Mouse (Mus musculus) heart, postnatal 0 days (tissue): ENCODE measurements at regions not wholly inside any gene's neighbourhood (a gene's known extent, or its start where the extent isn't known, plus 50 kb on each side); places are given as distances from the start of the nearest gene placed in this dataset.

Experiments
- ATAC-seq: fragments of 200-750 bp; cut with Nextera tagmentation; 2 replicates; pipeline ENCODE4 v1.8.0; 2017; ENCODE audit warnings: low read depth, moderate number of reproducible peaks, moderate library complexity; ENCODE audit not compliant: insufficient read depth
- DNase-seq: peaks from one replicate; pipeline ENCODE4 v3.0.0-alpha.2; 2016; ENCODE audit warnings: low spot score
- H3K27ac ChIP-seq: fragments of 300-500 bp; sonication (generic); 2 replicates; pipeline ENCODE4 v1.5.1; 2014; ENCODE audit warnings: low read depth, mild to moderate bottlenecking
- H3K27me3 ChIP-seq: fragments of 300-500 bp; sonication (generic); 2 replicates; pipeline ENCODE4 v1.6.1; 2014; ENCODE audit warnings: low read length, mixed read lengths; ENCODE audit not compliant: control insufficient read depth, insufficient read depth
- H3K36me3 ChIP-seq: fragments of 300-500 bp; sonication (generic); replicated peaks from 2 replicates; pipeline ENCODE4 v1.6.1; 2014; ENCODE audit warnings: low read length, mixed read lengths; ENCODE audit not compliant: control insufficient read depth, insufficient read depth
- H3K4me1 ChIP-seq: fragments of 300-500 bp; sonication (generic); 2 replicates; pipeline ENCODE4 v1.6.1; 2014; ENCODE audit warnings: antibody characterized with exemption; ENCODE audit not compliant: control insufficient read depth, insufficient read depth
- H3K4me2 ChIP-seq: fragments of 300-500 bp; sonication (generic); 2 replicates; pipeline ENCODE4 v1.6.1; 2014; ENCODE audit warnings: low read depth, mild to moderate bottlenecking, low read length, moderate library complexity
- H3K4me3 ChIP-seq: fragments of 300-500 bp; sonication (generic); 2 replicates; pipeline ENCODE4 v1.5.1; 2014; ENCODE audit warnings: low read depth, low read length
- H3K9ac ChIP-seq: fragments of 300-500 bp; sonication (generic); replicated peaks from 2 replicates; pipeline ENCODE4 v1.6.1; 2014; ENCODE audit warnings: low read depth, low read length, mixed read lengths
- H3K9me3 ChIP-seq: fragments of 300-500 bp; sonication (generic); replicated peaks from 2 replicates; pipeline ENCODE4 v1.6.1; 2016; ENCODE audit warnings: low read length; ENCODE audit not compliant: control insufficient read depth
- CTCF ChIP-seq: IDR thresholded peaks from 2 replicates; pipeline ENCODE4 v1.5.1; 2016; ENCODE audit warnings: antibody characterized with exemption, control low read depth, low read depth
- EP300 ChIP-seq: IDR thresholded peaks from 2 replicates; pipeline ENCODE4 v1.6.1; 2016; ENCODE audit warnings: antibody characterized with exemption, low read depth
- WGBS: fragments of 180-500 bp; shearing (Covaris S2); extraction: QIAGEN DNeasy Blood & Tissue Kit; methylation state at CpG from one replicate; pipeline ENCODE4 v1.1.7; 2014; 5-methylcytosine and 5-hydroxymethylcytosine counted together

- no peak for DNase-seq
- Histone ChIP-seq H3K27ac (no peak overlapping the region), H3K4me2 (no peak overlapping the region), H3K4me1 (no peaks in the 10 kb centered on the region), H3K27me3 (no peaks in the 10 kb centered on the region), H3K4me3 (no peak overlapping the region), H3K9me3 (no peaks in the 10 kb centered on the region), H3K36me3 (no peaks in the 10 kb centered on the region), H3K9ac (no peak overlapping the region)
- no peak for ATAC-seq
- no peak for TF ChIP-seq EP300
- no peak for TF ChIP-seq CTCF
These were observed 65.0 kb downstream of the Atxn7l3b start for GRCm38 (mm10) chr10:112863808-112864207.

- TF ChIP-seq CTCF, result no peak
- TF ChIP-seq EP300, result no peak
- Histone ChIP-seq H3K9me3 (no peaks in the 10 kb centered on the region), H3K36me3 (no peaks in the 10 kb centered on the region), H3K4me3 (no peak overlapping the region), H3K4me1 (no peaks in the 10 kb centered on the region), H3K9ac (no peak overlapping the region), H3K27me3 (no peaks in the 10 kb centered on the region), H3K4me2 (no peak overlapping the region), H3K27ac (no peak overlapping the region)
- ATAC-seq (no peak), DNase-seq (no peak)
- 35% methylated on average over 2 of the region's 2 CpGs for WGBS
These were observed 65.4 kb downstream of the Atxn7l3b start for GRCm38 (mm10) chr10:112863375-112863774.

GRCm38 (mm10) chr10:112851997-112852396, 76.8 kb downstream of the Atxn7l3b start:
- ATAC-seq (no peak), DNase-seq (no peak)
- no peak overlapping the region for H3K9ac ChIP-seq
- no peaks in the 10 kb centered on the region for H3K27me3 ChIP-seq
- no peaks in the 10 kb centered on the region for H3K9me3 ChIP-seq
- TF ChIP-seq CTCF (no peak), EP300 (no peak)
- H3K36me3 ChIP-seq, result no peaks in the 10 kb centered on the region
- H3K4me3 ChIP-seq, result no peak overlapping the region
- WGBS, result 38% methylated on average over 1 of the region's 1 CpGs
- H3K27ac ChIP-seq, result no peak overlapping the region
- H3K4me2 ChIP-seq, result no peak overlapping the region
- no peaks in the 10 kb centered on the region for H3K4me1 ChIP-seq

- Histone ChIP-seq H3K9me3 (no peaks in the 10 kb centered on the region), H3K9ac (no peak overlapping the region), H3K4me2 (no peak overlapping the region), H3K36me3 (no peaks in the 10 kb centered on the region), H3K27me3 (no peaks in the 10 kb centered on the region), H3K4me3 (no peak overlapping the region), H3K4me1 (no peaks in the 10 kb centered on the region), H3K27ac (no peak overlapping the region)
- no peak for ATAC-seq
- TF ChIP-seq EP300, result no peak
- peak; percentile 10; the same call in 1 of the 2 replicates for TF ChIP-seq CTCF
- 31% methylated on average over 1 of the region's 1 CpGs for WGBS
- DNase-seq, result peak; percentile 7
These were observed 82.6 kb downstream of the Atxn7l3b start for GRCm38 (mm10) chr10:112846225-112846624.

- no peak overlapping the region for H3K4me2 ChIP-seq
- DNase-seq (no peak), ATAC-seq (no peak)
- H3K4me1 ChIP-seq, result no peaks in the 10 kb centered on the region
- no peaks in the 10 kb centered on the region for H3K27me3 ChIP-seq
- H3K9me3 ChIP-seq, result no peaks in the 10 kb centered on the region
- TF ChIP-seq EP300 (no peak), CTCF (no peak)
- H3K36me3 ChIP-seq, result no peaks in the 10 kb centered on the region
- H3K9ac ChIP-seq, result no peak overlapping the region
- no peak overlapping the region for H3K4me3 ChIP-seq
- H3K27ac ChIP-seq, result no peak overlapping the region
- 65% methylated on average over 11 of the region's 11 CpGs for WGBS
These were observed 91.3 kb downstream of the Atxn7l3b start for GRCm38 (mm10) chr10:112837400-112838035.

- H3K4me2 ChIP-seq, result no peak overlapping the region
- H3K27ac ChIP-seq, result no peak overlapping the region
- TF ChIP-seq CTCF, result no peak
- no peak for TF ChIP-seq EP300
- DNase-seq, result no peak
- no peak overlapping the region for H3K9ac ChIP-seq
- no peak overlapping the region for H3K4me3 ChIP-seq
- H3K4me1 ChIP-seq, result no peaks in the 10 kb centered on the region
- H3K9me3 ChIP-seq, result no peaks in the 10 kb centered on the region
- 56% methylated on average over 9 of the region's 9 CpGs for WGBS
- H3K36me3 ChIP-seq, result no peaks in the 10 kb centered on the region
- H3K27me3 ChIP-seq, result no peaks in the 10 kb centered on the region
- ATAC-seq, result no peak
These were observed 92.8 kb downstream of the Atxn7l3b start for GRCm38 (mm10) chr10:112835970-112836369.
